Mouse (Mus musculus) stomach, embryonic 16.5 days (tissue): ENCODE results near the gene Lats2. TPM values are rescaled to one million over a fixed set of nuclear protein-coding genes. Genes with fewer than 3 reads are reported as not detected.

Source experiments
- ATAC-seq: fragments of 200-750 bp; cut with Nextera tagmentation; 2 replicates; pipeline ENCODE4 v1.8.0; 2017; ENCODE audit warnings: moderate number of reproducible peaks, moderate TSS enrichment; ENCODE audit not compliant: insufficient read depth, low FRiP score
- H3K27ac ChIP-seq: fragments of 300-500 bp; sonication (generic); 2 replicates; pipeline ENCODE4 v1.5.1; 2014; ENCODE audit warnings: low read length
- H3K27me3 ChIP-seq: fragments of 300-500 bp; sonication (generic); 2 replicates; pipeline ENCODE4 v1.6.1; 2014; ENCODE audit warnings: low read length, control low read depth, mixed read lengths; ENCODE audit not compliant: control insufficient read depth, insufficient read depth
- H3K36me3 ChIP-seq: fragments of 300-500 bp; sonication (generic); 2 replicates; pipeline ENCODE4 v1.6.1; 2014; ENCODE audit warnings: low read length; ENCODE audit not compliant: control insufficient read depth, insufficient read depth
- H3K4me1 ChIP-seq: fragments of 300-500 bp; sonication (generic); 2 replicates; pipeline ENCODE4 v1.6.1; 2014; ENCODE audit warnings: low read length, control low read depth, mixed read lengths; ENCODE audit not compliant: control insufficient read depth, insufficient read depth
- H3K4me2 ChIP-seq: fragments of 300-500 bp; sonication (generic); 2 replicates; pipeline ENCODE4 v1.6.1; 2014; ENCODE audit warnings: low read depth, low read length, mixed read lengths
- H3K4me3 ChIP-seq: fragments of 300-500 bp; sonication (generic); replicated peaks from 2 replicates; pipeline ENCODE4 v1.5.1; 2014; ENCODE audit warnings: mild to moderate bottlenecking, low read length
- H3K9ac ChIP-seq: fragments of 300-500 bp; sonication (generic); 2 replicates; pipeline ENCODE4 v1.6.1; 2014; ENCODE audit warnings: low read length
- H3K9me3 ChIP-seq: fragments of 300-500 bp; sonication (generic); replicated peaks from 2 replicates; pipeline ENCODE4 v1.6.1; 2016; ENCODE audit warnings: low read length, control low read depth; ENCODE audit not compliant: control insufficient read depth
- WGBS: fragments of 180-500 bp; shearing (Covaris S2); extraction: QIAGEN DNeasy Blood & Tissue Kit; methylation state at CpG from one replicate; pipeline ENCODE4 v1.1.7; 2014; 5-methylcytosine and 5-hydroxymethylcytosine counted together
- polyA plus RNA-seq: library from polyadenylated mRNA; unstranded; fragments of >200 nt; fragmentation: Nextera tagmentation; extraction: Ambion mirVana; gene quantifications from 2 replicates; pipeline ENCODE4 v1.2.1, GENCODE M21; 2015

Gene Lats2
- polyA plus RNA-seq, 1 experiment from 2014 or later: 15.8 TPM

DNA sequence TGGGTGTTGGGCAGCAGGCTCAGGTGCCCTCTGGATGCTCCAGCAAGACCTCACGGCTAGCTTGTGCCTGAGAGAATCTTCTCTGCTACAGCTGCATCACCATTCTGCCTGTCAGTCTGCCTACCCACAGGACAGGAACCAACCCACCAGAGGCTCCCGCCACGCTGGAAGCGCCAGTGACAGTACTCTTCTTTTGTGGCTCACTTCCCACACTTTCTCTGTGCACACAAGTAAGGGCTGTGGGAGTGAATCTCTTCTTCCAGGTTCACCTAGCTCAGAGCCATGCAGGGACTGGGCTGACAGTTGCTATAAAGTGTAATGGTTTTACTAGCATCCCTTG, 51.5 kb downstream of the Lats2 start:
- 76% methylated on average over 4 of the region's 4 CpGs for WGBS
- Histone ChIP-seq H3K9ac (peak overlapping the region; percentile 48; the same call in 1 of the 2 replicates), H3K27ac (peak overlapping the region; percentile 85), H3K27me3 (no peaks in the 10 kb centered on the region), H3K4me1 (peaks cover 29% of the 10 kb centered on the region), H3K36me3 (no peaks in the 10 kb centered on the region), H3K4me3 (no peak overlapping the region), H3K9me3 (no peaks in the 10 kb centered on the region), H3K4me2 (no peak overlapping the region)
- ATAC-seq: 0 out of 2 replicates have a peak, but pooled peaks have one; percentile 2

- no peak overlapping the region for H3K4me2 ChIP-seq
- H3K27ac ChIP-seq: no peak overlapping the region
- no peak overlapping the region for H3K4me3 ChIP-seq
- H3K9me3 ChIP-seq: no peaks in the 10 kb centered on the region
- H3K4me1 ChIP-seq: peaks cover 29% of the 10 kb centered on the region
- WGBS: 82% methylated on average over 4 of the region's 4 CpGs
- no peaks in the 10 kb centered on the region for H3K36me3 ChIP-seq
- ATAC-seq: no peak
- no peak overlapping the region for H3K9ac ChIP-seq
- no peaks in the 10 kb centered on the region for H3K27me3 ChIP-seq
These were observed 52.4 kb downstream of the Lats2 start for GRCm38 (mm10) chr14:57705759-57706158.

- Histone ChIP-seq H3K4me3 (no peak overlapping the region), H3K27ac (no peak overlapping the region), H3K4me2 (no peak overlapping the region), H3K9me3 (no peaks in the 10 kb centered on the region), H3K9ac (no peak overlapping the region), H3K27me3 (no peaks in the 10 kb centered on the region), H3K36me3 (no peaks in the 10 kb centered on the region), H3K4me1 (peaks cover 29% of the 10 kb centered on the region)
- no peak for ATAC-seq
- 80% methylated on average over 4 of the region's 4 CpGs for WGBS
These were observed 53.1 kb downstream of the Lats2 start for GRCm38 (mm10) chr14:57705075-57705474.

GRCm38 (mm10) chr14:57701915-57702477, 56.2 kb downstream of the Lats2 start:
- Histone ChIP-seq H3K27me3 (no peaks in the 10 kb centered on the region), H3K4me3 (no peak overlapping the region), H3K4me2 (no peak overlapping the region), H3K9me3 (no peaks in the 10 kb centered on the region), H3K9ac (no peak overlapping the region), H3K27ac (no peak overlapping the region; the same call in 1 of the 2 replicates), H3K36me3 (no peaks in the 10 kb centered on the region), H3K4me1 (peaks cover 9% of the 10 kb centered on the region)
- 60% methylated on average over 12 of the region's 12 CpGs for WGBS
- peak; percentile 71 for ATAC-seq

GRCm38 (mm10) chr14:57699461-57699970, 58.7 kb downstream of the Lats2 start:
- Histone ChIP-seq H3K4me2 (no peak overlapping the region), H3K4me1 (peaks cover 4% of the 10 kb centered on the region; the same call in 1 of the 2 replicates), H3K9me3 (no peaks in the 10 kb centered on the region), H3K9ac (no peak overlapping the region), H3K27ac (no peak overlapping the region), H3K36me3 (peaks cover 17% of the 10 kb centered on the region; the same call in 1 of the 2 replicates), H3K4me3 (no peak overlapping the region), H3K27me3 (no peaks in the 10 kb centered on the region)
- ATAC-seq: no peak
- WGBS: 94% methylated on average over 33 of the region's 33 CpGs

DNA sequence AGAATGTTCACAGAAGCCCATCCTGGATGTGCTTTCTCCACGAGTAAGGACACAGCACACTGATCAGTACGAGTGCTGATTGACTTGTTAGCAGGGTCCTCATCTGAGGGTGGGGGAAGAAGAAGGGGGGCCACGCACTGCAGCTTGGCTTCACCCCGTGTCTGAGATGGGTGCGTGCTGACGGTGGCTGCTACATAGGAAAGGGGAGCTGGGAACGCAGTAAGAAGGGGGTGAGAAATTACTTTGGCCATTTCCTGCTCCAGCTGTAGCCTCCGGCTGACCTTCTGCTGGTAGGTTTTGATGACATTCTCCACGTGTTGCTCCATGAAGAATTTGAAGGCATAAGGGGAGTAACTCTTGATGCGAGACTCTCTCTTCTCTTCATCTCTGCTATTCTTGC, 59.2 kb downstream of the Lats2 start:
- Histone ChIP-seq H3K4me3 (no peak overlapping the region), H3K4me1 (peaks cover 4% of the 10 kb centered on the region; the same call in 1 of the 2 replicates), H3K27me3 (no peaks in the 10 kb centered on the region), H3K36me3 (peaks cover 20% of the 10 kb centered on the region), H3K9me3 (no peaks in the 10 kb centered on the region), H3K4me2 (no peak overlapping the region), H3K27ac (no peak overlapping the region), H3K9ac (no peak overlapping the region)
- WGBS: 82% methylated on average over 10 of the region's 10 CpGs
- no peak for ATAC-seq

GRCm38 (mm10) chr14:57696066-57696465, 62.1 kb downstream of the Lats2 start:
- no peak overlapping the region for H3K4me2 ChIP-seq
- no peak overlapping the region for H3K27ac ChIP-seq
- no peaks in the 10 kb centered on the region for H3K9me3 ChIP-seq
- ATAC-seq: no peak
- no peaks in the 10 kb centered on the region for H3K27me3 ChIP-seq
- H3K36me3 ChIP-seq: peaks cover 20% of the 10 kb centered on the region
- H3K4me3 ChIP-seq: no peak overlapping the region
- WGBS: 91% methylated on average over 15 of the region's 15 CpGs
- H3K4me1 ChIP-seq: no peaks in the 10 kb centered on the region
- no peak overlapping the region for H3K9ac ChIP-seq

- no peaks in the 10 kb centered on the region for H3K4me1 ChIP-seq
- H3K4me3 ChIP-seq: no peak overlapping the region
- WGBS: 88% methylated on average over 8 of the region's 8 CpGs
- H3K9me3 ChIP-seq: no peaks in the 10 kb centered on the region
- no peak for ATAC-seq
- H3K4me2 ChIP-seq: no peak overlapping the region
- H3K27ac ChIP-seq: no peak overlapping the region
- H3K36me3 ChIP-seq: peaks cover 20% of the 10 kb centered on the region
- no peaks in the 10 kb centered on the region for H3K27me3 ChIP-seq
- H3K9ac ChIP-seq: no peak overlapping the region
These were observed 62.6 kb downstream of the Lats2 start for GRCm38 (mm10) chr14:57695550-57695949.

DNA sequence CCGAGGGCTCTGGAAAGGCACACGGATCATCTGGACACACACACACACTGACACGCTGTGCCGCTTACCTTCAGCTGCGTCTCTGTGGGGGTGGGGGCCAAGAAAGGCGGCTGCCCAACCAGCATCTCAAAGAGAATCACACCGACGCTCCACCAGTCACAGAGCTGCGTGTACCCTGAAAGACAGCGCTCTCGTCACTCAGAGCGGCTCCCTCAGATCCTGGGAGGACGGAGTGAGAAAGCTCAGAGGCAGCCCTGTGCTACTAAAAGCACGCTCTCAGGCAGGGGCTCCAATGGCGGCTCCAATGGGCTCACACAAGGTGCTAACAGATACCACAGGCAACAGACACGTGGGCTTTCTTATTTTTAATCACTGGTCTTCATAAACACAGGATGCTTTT, 63.9 kb downstream of the Lats2 start:
- H3K9ac ChIP-seq: no peak overlapping the region
- no peak overlapping the region for H3K4me3 ChIP-seq
- H3K9me3 ChIP-seq: no peaks in the 10 kb centered on the region
- H3K27me3 ChIP-seq: no peaks in the 10 kb centered on the region
- no peak for ATAC-seq
- peaks cover 20% of the 10 kb centered on the region for H3K36me3 ChIP-seq
- no peak overlapping the region for H3K4me2 ChIP-seq
- no peaks in the 10 kb centered on the region for H3K4me1 ChIP-seq
- WGBS: 81% methylated on average over 16 of the region's 16 CpGs
- no peak overlapping the region for H3K27ac ChIP-seq
